Mouse (Mus musculus): Measurements from ENCODE around the gene Asic2. TPM values are rescaled to one million over a fixed set of nuclear protein-coding genes. Genes with fewer than 3 reads are reported as not detected.

Asic2 gene
- polyA plus RNA-seq, 1 experiment from 2014 or later: 0.27 TPM

- H3K27ac ChIP-seq (ENCODE audit: low read length): no peak overlapping the region
- no peaks in the 10 kb centered on the region for H3K9me3 ChIP-seq (replicated peaks; ENCODE audit: control insufficient read depth, low read length)
- H3K9ac ChIP-seq (ENCODE audit: low read length): no peak overlapping the region
- H3K4me1 ChIP-seq (ENCODE audit: control insufficient read depth, insufficient read depth, low read length): no peaks in the 10 kb centered on the region
- H3K27me3 ChIP-seq (ENCODE audit: control insufficient read depth, insufficient read depth, low read length): no peaks in the 10 kb centered on the region
- WGBS: 80% methylated on average over 5 of the region's 5 CpGs
- no peaks in the 10 kb centered on the region for H3K36me3 ChIP-seq (ENCODE audit: control insufficient read depth, insufficient read depth, low read length)
- H3K4me3 ChIP-seq (replicated peaks; ENCODE audit: low read length): no peak overlapping the region
- ATAC-seq (ENCODE audit: insufficient read depth, low FRiP score): no peak
- H3K4me2 ChIP-seq (ENCODE audit: low read depth, low read length): no peak overlapping the region
Observed at GRCm38 (mm10) chr11:81597601-81598000, 370.7 kb downstream of the Asic2 start.

DNA sequence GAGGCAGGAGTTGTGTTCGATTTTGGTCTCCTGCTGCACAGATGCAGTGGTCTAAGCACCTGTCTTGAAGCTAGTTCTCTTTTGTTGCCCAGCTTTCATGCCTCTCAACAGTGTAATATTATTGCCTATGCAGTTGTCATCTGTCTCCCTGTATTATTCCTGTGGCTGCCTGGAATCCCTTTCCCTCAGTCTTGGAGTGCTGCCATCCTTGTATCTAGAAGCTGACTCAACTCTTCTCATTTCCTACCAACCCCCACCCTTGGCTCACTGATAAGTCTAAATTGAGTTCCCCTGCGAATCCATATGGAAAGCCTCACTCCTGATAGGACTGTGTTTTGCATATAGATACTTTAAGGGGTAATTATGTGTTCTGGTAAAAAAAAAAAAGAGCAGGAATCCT is 373.0 kb downstream of the Asic2 start:
- Histone ChIP-seq H3K27ac (ENCODE audit: low read length) (no peak overlapping the region), H3K36me3 (ENCODE audit: control insufficient read depth, insufficient read depth, low read length) (no peaks in the 10 kb centered on the region), H3K4me1 (ENCODE audit: control insufficient read depth, insufficient read depth, low read length) (no peaks in the 10 kb centered on the region), H3K27me3 (ENCODE audit: control insufficient read depth, insufficient read depth, low read length) (no peaks in the 10 kb centered on the region), H3K4me2 (ENCODE audit: low read depth, low read length) (no peak overlapping the region), H3K4me3 (replicated peaks; ENCODE audit: low read length) (no peak overlapping the region), H3K9ac (ENCODE audit: low read length) (no peak overlapping the region), H3K9me3 (replicated peaks; ENCODE audit: control insufficient read depth, low read length) (no peaks in the 10 kb centered on the region)
- whole genome bisulfite sequencing: 69% methylated on average over 2 of the region's 2 CpGs
- ATAC-seq (ENCODE audit: insufficient read depth, low FRiP score): no peak

- 57% methylated on average over 5 of the region's 5 CpGs for WGBS
- ATAC-seq (ENCODE audit: insufficient read depth, low FRiP score): no peak
- H3K9me3 ChIP-seq (replicated peaks; ENCODE audit: control insufficient read depth, low read length): no peaks in the 10 kb centered on the region
- H3K27me3 ChIP-seq (ENCODE audit: control insufficient read depth, insufficient read depth, low read length): no peaks in the 10 kb centered on the region
- no peak overlapping the region for H3K4me3 ChIP-seq (replicated peaks; ENCODE audit: low read length)
- H3K9ac ChIP-seq (ENCODE audit: low read length): no peak overlapping the region
- H3K36me3 ChIP-seq (ENCODE audit: control insufficient read depth, insufficient read depth, low read length): no peaks in the 10 kb centered on the region
- H3K4me1 ChIP-seq (ENCODE audit: control insufficient read depth, insufficient read depth, low read length): no peaks in the 10 kb centered on the region
- no peak overlapping the region for H3K4me2 ChIP-seq (ENCODE audit: low read depth, low read length)
- no peak overlapping the region for H3K27ac ChIP-seq (ENCODE audit: low read length)
Observed at GRCm38 (mm10) chr11:81592776-81593175, 375.5 kb downstream of the Asic2 start.

- Histone ChIP-seq H3K36me3 (ENCODE audit: control insufficient read depth, insufficient read depth, low read length) (no peaks in the 10 kb centered on the region), H3K27me3 (ENCODE audit: control insufficient read depth, insufficient read depth, low read length) (no peaks in the 10 kb centered on the region), H3K9me3 (replicated peaks; ENCODE audit: control insufficient read depth, low read length) (no peaks in the 10 kb centered on the region), H3K4me2 (ENCODE audit: low read depth, low read length) (no peak overlapping the region), H3K4me1 (ENCODE audit: control insufficient read depth, insufficient read depth, low read length) (no peaks in the 10 kb centered on the region), H3K27ac (ENCODE audit: low read length) (no peak overlapping the region), H3K9ac (ENCODE audit: low read length) (no peak overlapping the region), H3K4me3 (replicated peaks; ENCODE audit: low read length) (no peak overlapping the region)
- 71% methylated on average over 4 of the region's 4 CpGs for WGBS
- ATAC-seq (ENCODE audit: insufficient read depth, low FRiP score): no peak
Observed at GRCm38 (mm10) chr11:81590911-81591310, 377.3 kb downstream of the Asic2 start.

DNA sequence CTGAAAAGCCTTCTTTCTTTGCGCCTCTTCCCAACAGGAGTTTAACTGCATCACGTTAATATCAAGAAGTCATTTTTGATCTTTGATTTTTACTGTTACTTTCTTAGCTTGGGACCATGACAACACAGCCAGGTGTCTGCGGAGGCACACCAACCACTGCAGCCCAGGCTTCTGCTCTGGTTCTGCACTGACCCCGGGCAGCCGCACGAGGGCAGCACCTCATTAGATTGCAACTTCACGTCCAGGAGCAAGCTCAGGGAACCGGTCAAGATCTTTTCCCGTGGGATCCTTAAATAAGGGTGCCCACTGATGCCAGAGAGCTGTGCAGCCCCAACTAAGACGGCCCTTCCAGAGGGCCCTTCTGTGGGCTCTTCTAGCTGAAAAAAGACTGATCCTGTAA is 379.6 kb downstream of the Asic2 start:
- H3K4me1 ChIP-seq (ENCODE audit: control insufficient read depth, insufficient read depth, low read length): no peaks in the 10 kb centered on the region
- no peak overlapping the region for H3K9ac ChIP-seq (ENCODE audit: low read length)
- WGBS: 10% methylated on average over 10 of the region's 10 CpGs
- no peaks in the 10 kb centered on the region for H3K27me3 ChIP-seq (ENCODE audit: control insufficient read depth, insufficient read depth, low read length)
- no peaks in the 10 kb centered on the region for H3K9me3 ChIP-seq (replicated peaks; ENCODE audit: control insufficient read depth, low read length)
- no peak overlapping the region for H3K27ac ChIP-seq (ENCODE audit: low read length)
- H3K36me3 ChIP-seq (ENCODE audit: control insufficient read depth, insufficient read depth, low read length): no peaks in the 10 kb centered on the region
- H3K4me2 ChIP-seq (ENCODE audit: low read depth, low read length): no peak overlapping the region
- no peak for ATAC-seq (ENCODE audit: insufficient read depth, low FRiP score)
- no peak overlapping the region for H3K4me3 ChIP-seq (replicated peaks; ENCODE audit: low read length)

DNA sequence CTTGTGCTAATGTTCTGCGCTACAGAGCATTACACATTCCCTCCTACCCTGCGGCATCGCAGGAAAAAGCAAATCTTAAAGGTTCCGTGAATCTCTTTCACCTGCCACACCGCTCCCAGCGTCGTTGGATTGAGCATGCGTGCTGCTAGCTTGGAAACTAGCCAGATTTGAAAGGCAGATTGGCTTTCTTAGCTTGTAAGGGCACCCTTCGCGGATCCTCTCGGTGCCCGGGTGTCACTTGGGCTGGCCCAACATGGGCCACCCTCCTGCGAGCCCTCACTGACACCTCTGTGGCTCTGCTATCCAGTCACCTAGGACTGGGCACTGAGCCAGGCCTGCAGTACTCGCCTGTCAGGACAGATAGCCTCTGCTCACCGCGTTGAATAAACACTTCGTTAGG is 380.3 kb downstream of the Asic2 start:
- H3K27ac ChIP-seq (ENCODE audit: low read length): no peak overlapping the region
- H3K9me3 ChIP-seq (replicated peaks; ENCODE audit: control insufficient read depth, low read length): no peaks in the 10 kb centered on the region
- H3K4me2 ChIP-seq (ENCODE audit: low read depth, low read length): no peak overlapping the region
- H3K27me3 ChIP-seq (ENCODE audit: control insufficient read depth, insufficient read depth, low read length): no peaks in the 10 kb centered on the region
- no peaks in the 10 kb centered on the region for H3K36me3 ChIP-seq (ENCODE audit: control insufficient read depth, insufficient read depth, low read length)
- H3K9ac ChIP-seq (ENCODE audit: low read length): no peak overlapping the region
- H3K4me3 ChIP-seq (replicated peaks; ENCODE audit: low read length): no peak overlapping the region
- no peak for ATAC-seq (ENCODE audit: insufficient read depth, low FRiP score)
- H3K4me1 ChIP-seq (ENCODE audit: control insufficient read depth, insufficient read depth, low read length): no peaks in the 10 kb centered on the region
- 61% methylated on average over 17 of the region's 17 CpGs for WGBS

GRCm38 (mm10) chr11:81587114-81587513 is 381.1 kb downstream of the Asic2 start:
- Histone ChIP-seq H3K27me3 (ENCODE audit: control insufficient read depth, insufficient read depth, low read length) (no peaks in the 10 kb centered on the region), H3K4me1 (ENCODE audit: control insufficient read depth, insufficient read depth, low read length) (no peaks in the 10 kb centered on the region), H3K9me3 (replicated peaks; ENCODE audit: control insufficient read depth, low read length) (no peaks in the 10 kb centered on the region), H3K4me2 (ENCODE audit: low read depth, low read length) (no peak overlapping the region), H3K4me3 (replicated peaks; ENCODE audit: low read length) (no peak overlapping the region), H3K27ac (ENCODE audit: low read length) (no peak overlapping the region), H3K9ac (ENCODE audit: low read length) (no peak overlapping the region), H3K36me3 (ENCODE audit: control insufficient read depth, insufficient read depth, low read length) (no peaks in the 10 kb centered on the region)
- no peak for ATAC-seq (ENCODE audit: insufficient read depth, low FRiP score)
- WGBS: 63% methylated on average over 9 of the region's 9 CpGs

DNA sequence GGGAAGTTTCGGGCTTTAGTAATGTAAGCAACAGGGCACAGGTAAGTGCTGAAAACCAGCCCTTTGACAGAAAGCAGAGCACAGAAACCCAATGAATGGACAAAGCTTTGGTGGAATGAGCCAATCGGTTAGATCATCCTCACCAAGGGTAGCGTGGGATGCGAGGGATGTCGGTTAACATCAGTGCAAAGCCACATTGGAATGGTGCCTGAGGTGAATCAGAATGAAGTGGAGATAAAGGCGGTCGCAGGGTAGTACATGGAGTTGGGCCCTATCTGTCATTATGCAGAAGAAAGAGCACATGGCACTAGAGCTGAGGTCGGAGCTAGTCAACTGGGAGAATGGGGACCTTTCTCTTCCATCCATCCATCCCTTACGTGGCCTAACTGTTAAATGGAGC is 383.8 kb downstream of the Asic2 start:
- no peaks in the 10 kb centered on the region for H3K9me3 ChIP-seq (replicated peaks; ENCODE audit: control insufficient read depth, low read length)
- H3K27ac ChIP-seq (ENCODE audit: low read length): no peak overlapping the region
- H3K36me3 ChIP-seq (ENCODE audit: control insufficient read depth, insufficient read depth, low read length): no peaks in the 10 kb centered on the region
- 93% methylated on average over 9 of the region's 9 CpGs for WGBS
- H3K4me1 ChIP-seq (ENCODE audit: control insufficient read depth, insufficient read depth, low read length): no peaks in the 10 kb centered on the region
- ATAC-seq (ENCODE audit: insufficient read depth, low FRiP score): no peak
- no peaks in the 10 kb centered on the region for H3K27me3 ChIP-seq (ENCODE audit: control insufficient read depth, insufficient read depth, low read length)
- no peak overlapping the region for H3K4me3 ChIP-seq (replicated peaks; ENCODE audit: low read length)
- H3K9ac ChIP-seq (ENCODE audit: low read length): no peak overlapping the region
- H3K4me2 ChIP-seq (ENCODE audit: low read depth, low read length): no peak overlapping the region

DNA sequence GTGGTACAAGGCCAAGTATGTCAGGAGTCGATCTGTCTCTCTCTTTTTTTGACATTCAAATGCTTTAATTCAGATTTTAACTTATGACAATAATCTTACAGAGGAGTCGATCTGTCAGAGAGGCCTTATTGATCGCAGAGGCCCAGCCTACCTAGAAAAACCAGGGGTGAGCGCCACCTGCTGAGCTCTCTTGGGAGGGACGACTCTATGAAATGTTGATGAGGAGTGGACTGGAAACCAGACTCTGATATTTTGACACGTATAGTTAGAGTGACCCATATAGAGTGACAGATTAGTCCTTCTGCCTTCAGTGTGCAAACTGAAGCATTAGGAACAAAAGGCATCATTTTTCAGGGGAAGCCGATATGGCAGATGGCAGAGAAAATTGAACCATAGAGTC is 385.1 kb downstream of the Asic2 start:
- H3K4me3 ChIP-seq (replicated peaks; ENCODE audit: low read length): no peak overlapping the region
- no peak overlapping the region for H3K9ac ChIP-seq (ENCODE audit: low read length)
- ATAC-seq (ENCODE audit: insufficient read depth, low FRiP score): no peak
- H3K4me2 ChIP-seq (ENCODE audit: low read depth, low read length): no peak overlapping the region
- H3K4me1 ChIP-seq (ENCODE audit: control insufficient read depth, insufficient read depth, low read length): no peaks in the 10 kb centered on the region
- H3K9me3 ChIP-seq (replicated peaks; ENCODE audit: control insufficient read depth, low read length): no peaks in the 10 kb centered on the region
- H3K27me3 ChIP-seq (ENCODE audit: control insufficient read depth, insufficient read depth, low read length): no peaks in the 10 kb centered on the region
- H3K36me3 ChIP-seq (ENCODE audit: control insufficient read depth, insufficient read depth, low read length): no peaks in the 10 kb centered on the region
- H3K27ac ChIP-seq (ENCODE audit: low read length): no peak overlapping the region
- 61% methylated on average over 7 of the region's 7 CpGs for WGBS

GRCm38 (mm10) chr11:81582161-81582560 is 386.1 kb downstream of the Asic2 start:
- Histone ChIP-seq H3K27ac (ENCODE audit: low read length) (no peak overlapping the region), H3K9ac (ENCODE audit: low read length) (no peak overlapping the region), H3K36me3 (ENCODE audit: control insufficient read depth, insufficient read depth, low read length) (no peaks in the 10 kb centered on the region), H3K27me3 (ENCODE audit: control insufficient read depth, insufficient read depth, low read length) (no peaks in the 10 kb centered on the region), H3K4me2 (ENCODE audit: low read depth, low read length) (no peak overlapping the region), H3K9me3 (replicated peaks; ENCODE audit: control insufficient read depth, low read length) (no peaks in the 10 kb centered on the region), H3K4me1 (ENCODE audit: control insufficient read depth, insufficient read depth, low read length) (no peaks in the 10 kb centered on the region), H3K4me3 (replicated peaks; ENCODE audit: low read length) (no peak overlapping the region)
- ATAC-seq (ENCODE audit: insufficient read depth, low FRiP score): no peak
- 59% methylated on average over 5 of the region's 5 CpGs for WGBS
